Comparison of ENCODE assay signal across 14 mouse cellular contexts in genomic region chr19:37315091-37315490, GRCm38 (mm10). TPM values are rescaled to one million over a fixed set of nuclear protein-coding genes. Genes with fewer than 3 reads are reported as not detected.
A peak's percentile ranks its signal among the peaks of the same experiment; 100 is the strongest.
DNase-seq lines count a peak whose midpoint lies in the region; ATAC-seq and TF ChIP-seq lines count a peak whose summit lies in the region.
"Had no signal": no experiment of that assay in that cellular context is flagged by ENCODE, and none has a peak within 500 bp of the region (broad histone marks: within the 10 kb centered on the region; RNA-seq: fewer than 3 reads in every experiment).

No protein-coding gene starts in this region.

- no peaks in the 10 kb centered on the region for H3K79me2 ChIP-seq in liver, adult 2 months (ENCODE audit: control insufficient read depth, insufficient read depth, low read length)

- no peak for TF ChIP-seq CTCF in liver, adult 2 months (IDR thresholded peaks at IDR 0.05; ENCODE audit: low read depth, low read length)

- peaks cover 10% of the 10 kb centered on the region for H3K4me1 ChIP-seq in liver, adult 2 months (ENCODE audit: control insufficient read depth, insufficient read depth, low read length)
- no peaks in the 10 kb centered on the region for H3K4me1 ChIP-seq in liver, embryonic 11.5 days (replicated peaks; ENCODE audit: control insufficient read depth, insufficient read depth, low read length)
- H3K4me1 ChIP-seq: stomach, embryonic 15.5 days had no signal

- no peak overlapping the region for H3K9ac ChIP-seq in liver, adult 2 months (ENCODE audit: low read depth, low read length)
- H3K9ac ChIP-seq in liver, embryonic 11.5 days (ENCODE audit: low read depth, low read length) = no peak overlapping the region
- H3K9ac ChIP-seq: lung, embryonic 14.5 days; stomach, embryonic 15.5 days had no signal

- no peak overlapping the region for H3K4me3 ChIP-seq in liver, adult 2 months (ENCODE audit: insufficient read depth, low read depth, low read length)
- H3K4me3 ChIP-seq in liver, embryonic 11.5 days (ENCODE audit: low read depth, low read length) = no peak overlapping the region
- H3K4me3 ChIP-seq: erythroblast, embryonic 14.5 days; stomach, embryonic 15.5 days had no signal

- no peak for TF ChIP-seq POLR2A in liver, adult 2 months (IDR thresholded peaks at IDR 0.05; ENCODE audit: extremely low read depth, insufficient read depth, low read length)

- H3K4me2 ChIP-seq in liver, embryonic 11.5 days = no peak overlapping the region
- H3K4me2 ChIP-seq: lung, embryonic 14.5 days; midbrain, embryonic 11.5 days; stomach, embryonic 15.5 days had no signal

- DNase-seq in adrenal gland, adult (ENCODE audit: inconsistent age in 2 of 2, low spot score in 1 of 2) = peak; percentile 35 to 77
- no peak for DNase-seq in adrenal gland, postnatal 4 days (ENCODE audit: low spot score in 2 of 2)
- DNase-seq in liver, adult 2 months (ENCODE audit: extremely low read depth, low read depth, low spot score) = peak; percentile 75
- no peak for DNase-seq in liver, embryonic 11.5 days (ENCODE audit: low spot score)
- DNase-seq in cerebellum, postnatal 36 days = peak; percentile 28 to 42
- peak; percentile 34 to 40 for DNase-seq in heart, postnatal 36 days
- no peak for DNase-seq in frontal cortex, postnatal 36 days (ENCODE audit: low spot score in 2 of 2)
- DNase-seq: kidney, adult 8-10 months; lung, embryonic 14.5 days; right cerebral cortex, postnatal 14 days had no signal

- ATAC-seq in liver, embryonic 11.5 days (replicated peaks; ENCODE audit: low FRiP score) = no peak
- no peak for ATAC-seq in inflammation-experienced regulatory T-cells, adult 6 months

- 34% methylated on average over 9 of the region's 9 CpGs for WGBS in liver, adult 2 months
- 94% methylated on average over 9 of the region's 9 CpGs for WGBS in liver, embryonic 11.5 days

- H3K36me3 ChIP-seq in liver, adult 2 months (ENCODE audit: control insufficient read depth, insufficient read depth, low read length) = peaks cover 53% of the 10 kb centered on the region
- peaks cover 2% of the 10 kb centered on the region; the same call in 1 of the 2 replicates for H3K36me3 ChIP-seq in liver, embryonic 11.5 days (ENCODE audit: control insufficient read depth, insufficient read depth, low read length)
- H3K36me3 ChIP-seq: stomach, embryonic 15.5 days had no signal

- H3K27ac ChIP-seq in liver, adult 2 months (replicated peaks; ENCODE audit: insufficient read depth, low read depth, low read length) = no peak overlapping the region
- no peak overlapping the region for H3K27ac ChIP-seq in liver, embryonic 11.5 days (ENCODE audit: low read depth, low read length)
- H3K27ac ChIP-seq: stomach, embryonic 15.5 days had no signal

- intact Hi-C loops in heart, postnatal 36 days (cut with DNase I) = no loop called here

- H3K9me3 ChIP-seq in liver, embryonic 11.5 days (ENCODE audit: control insufficient read depth, low read length) = no peaks in the 10 kb centered on the region
- H3K9me3 ChIP-seq: stomach, embryonic 15.5 days had no signal

- H3K27me3 ChIP-seq in liver, adult 2 months (ENCODE audit: control insufficient read depth, insufficient read depth, low read length) = no peaks in the 10 kb centered on the region
- no peaks in the 10 kb centered on the region for H3K27me3 ChIP-seq in liver, embryonic 11.5 days (replicated peaks; ENCODE audit: control insufficient read depth, insufficient read depth, low read length)
- H3K27me3 ChIP-seq: stomach, embryonic 15.5 days had no signal

RNA-seq across cellular contexts. Expression of gene Ide, which starts 22.6 kb away (rescaled TPM):
- 10 to 100 TPM; 65.4 to 69.4 TPM for total RNA-seq in adrenal gland, postnatal 4 days (2021)
- total RNA-seq in liver, adult 2 months (2014; rRNA removed) = 35.3 and 39.9 TPM in 2 replicates
- 18.4 and 21.8 TPM in 2 replicates for polyA plus RNA-seq in liver, adult 2 months (2012; rRNA removed)
- 64.2 and 80.4 TPM in 2 replicates for polyA plus RNA-seq in liver, embryonic 11.5 days (2014; fragmentation: Nextera tagmentation; extraction: Ambion mirVana)
- 10 to 100 TPM; 69.1 to 71.1 TPM for total RNA-seq in heart, postnatal 36 days (2021)
- polyA plus RNA-seq in inflammation-experienced regulatory T-cells, adult 6 months (2017; shearing (Covaris generic)) = 10 to 100 TPM; 57.4 to 92.1 (median 62.0) TPM

Comparison
In these comparisons a context has a peak if more than half of its experiments do, and no peak if none do; other contexts are left out.
1. DNase-seq: peak in adrenal gland, adult (2 of 2), liver, adult 2 months (single experiment), cerebellum, postnatal 36 days (2 of 2) and heart, postnatal 36 days (2 of 2); none in adrenal gland, postnatal 4 days (0 of 2), liver, embryonic 11.5 days (single experiment) and frontal cortex, postnatal 36 days (0 of 2).